Mouse (Mus musculus): ENCODE results near the gene Nmnat3.

DNA sequence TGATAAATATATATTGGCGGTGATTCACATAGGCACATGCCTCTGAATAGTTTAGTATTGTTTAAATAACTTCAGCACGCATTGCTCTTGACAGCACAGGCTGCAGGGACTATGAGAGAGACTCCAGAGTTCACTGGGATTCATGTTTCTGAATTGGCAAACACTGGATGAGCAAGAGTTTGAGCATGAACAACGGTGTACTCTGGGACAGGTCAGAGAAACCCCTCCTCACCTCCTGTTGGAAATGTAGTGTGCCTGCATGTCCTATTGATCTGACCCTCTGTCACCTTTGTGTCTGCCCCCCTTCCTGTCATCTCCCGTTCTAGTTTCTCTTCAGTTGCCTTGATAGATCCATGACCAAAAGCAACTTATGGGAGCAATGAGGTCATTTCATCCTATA is 128.2 kb downstream of the Nmnat3 start:
- TF ChIP-seq POLR2A (IDR thresholded peaks at IDR 0.05; ENCODE audit: borderline replicate concordance, insufficient read depth, low read length) (no peak), CTCF (IDR thresholded peaks at IDR 0.05; ENCODE audit: borderline replicate concordance, insufficient read depth, low read depth, low read length) (no peak)

Measured in cerebellum, adult 2 months (tissue).